In genomic region chr2:158285655-158286054, GRCm38 (mm10) we compare ENCODE assay signal across 27 mouse cellular contexts. TPM values are rescaled to one million over a fixed set of nuclear protein-coding genes. Genes with fewer than 3 reads are reported as not detected.
A peak's percentile ranks its signal among the peaks of the same experiment; 100 is the strongest.
DNase-seq lines count a peak whose midpoint lies in the region; ATAC-seq and TF ChIP-seq lines count a peak whose summit lies in the region.
"Had no signal": no experiment of that assay in that cellular context is flagged by ENCODE, and none has a peak within 500 bp of the region (broad histone marks: within the 10 kb centered on the region; RNA-seq: fewer than 3 reads in every experiment).

No protein-coding gene starts in this region.

- no peak overlapping the region for H3K9ac ChIP-seq in kidney, postnatal 0 days (ENCODE audit: low read depth, low read length)
- no peak overlapping the region for H3K9ac ChIP-seq in liver, embryonic 11.5 days (ENCODE audit: low read depth, low read length)
- H3K9ac ChIP-seq: heart, embryonic 12.5 days; hindbrain, embryonic 14.5 days; intestine, embryonic 15.5 days; liver, embryonic 14.5 days; midbrain, embryonic 13.5 days; neural tube, embryonic 15.5 days had no signal

- H3K27me3 ChIP-seq in kidney, postnatal 0 days (ENCODE audit: insufficient read depth, low read length), result no peaks in the 10 kb centered on the region
- H3K27me3 ChIP-seq in liver, embryonic 11.5 days (replicated peaks; ENCODE audit: control insufficient read depth, insufficient read depth, low read length), result no peaks in the 10 kb centered on the region
- H3K27me3 ChIP-seq: intestine, embryonic 15.5 days; midbrain, embryonic 13.5 days; neural tube, embryonic 15.5 days had no signal

- no peaks in the 10 kb centered on the region; the same call in 1 of the 2 replicates for H3K4me1 ChIP-seq in kidney, postnatal 0 days (replicated peaks; ENCODE audit: insufficient read depth, low read length)
- H3K4me1 ChIP-seq in liver, embryonic 11.5 days (replicated peaks; ENCODE audit: control insufficient read depth, insufficient read depth, low read length), result no peaks in the 10 kb centered on the region
- H3K4me1 ChIP-seq: intestine, embryonic 15.5 days; midbrain, embryonic 13.5 days had no signal

- no peak overlapping the region for H3K4me2 ChIP-seq in kidney, postnatal 0 days (ENCODE audit: low read length)
- no peak overlapping the region for H3K4me2 ChIP-seq in liver, embryonic 11.5 days
- H3K4me2 ChIP-seq: heart, embryonic 12.5 days; hindbrain, embryonic 14.5 days; intestine, embryonic 15.5 days; midbrain, embryonic 13.5 days; neural tube, embryonic 15.5 days had no signal

- no peak for ATAC-seq in kidney, postnatal 0 days (replicated peaks; ENCODE audit: low FRiP score, low read depth)
- 0 out of 2 replicates have a peak, but pooled peaks have one; percentile 15 for ATAC-seq in liver, embryonic 11.5 days (replicated peaks; ENCODE audit: low FRiP score)
- ATAC-seq: intestine, embryonic 15.5 days; midbrain, embryonic 13.5 days had no signal

- no peaks in the 10 kb centered on the region for H3K36me3 ChIP-seq in kidney, postnatal 0 days (ENCODE audit: insufficient read depth, low read length)
- H3K36me3 ChIP-seq in liver, embryonic 11.5 days (ENCODE audit: control insufficient read depth, insufficient read depth, low read length), result no peaks in the 10 kb centered on the region
- H3K36me3 ChIP-seq: embryonic facial prominence, embryonic 10.5 days; heart, embryonic 12.5 days; intestine, embryonic 15.5 days; midbrain, embryonic 13.5 days; neural tube, embryonic 15.5 days had no signal

- no peak overlapping the region for H3K27ac ChIP-seq in kidney, postnatal 0 days
- no peak overlapping the region for H3K27ac ChIP-seq in liver, embryonic 11.5 days (ENCODE audit: low read depth, low read length)
- H3K27ac ChIP-seq: embryonic facial prominence, embryonic 10.5 days; hindbrain, embryonic 14.5 days; intestine, embryonic 15.5 days; left cerebral cortex, adult 2 months; liver, embryonic 14.5 days; midbrain, embryonic 13.5 days; neural tube, embryonic 15.5 days had no signal

- no peak overlapping the region for H3K4me3 ChIP-seq in kidney, postnatal 0 days (replicated peaks; ENCODE audit: low read depth, low read length)
- H3K4me3 ChIP-seq in liver, embryonic 11.5 days (ENCODE audit: low read depth, low read length), result no peak overlapping the region
- H3K4me3 ChIP-seq: embryonic facial prominence, embryonic 10.5 days; heart, embryonic 12.5 days; intestine, embryonic 15.5 days; left cerebral cortex, adult 2 months; midbrain, embryonic 13.5 days; neural tube, embryonic 15.5 days had no signal

- no peak for TF ChIP-seq CTCF in kidney, postnatal 0 days (IDR thresholded peaks at IDR 0.05; ENCODE audit: low read depth)

- no peaks in the 10 kb centered on the region for H3K9me3 ChIP-seq in kidney, postnatal 0 days (replicated peaks; ENCODE audit: low read length)
- no peaks in the 10 kb centered on the region for H3K9me3 ChIP-seq in liver, embryonic 11.5 days (ENCODE audit: control insufficient read depth, low read length)
- H3K9me3 ChIP-seq: embryonic facial prominence, embryonic 10.5 days; heart, embryonic 12.5 days; intestine, embryonic 15.5 days; midbrain, embryonic 13.5 days; neural tube, embryonic 15.5 days had no signal

- WGBS in kidney, postnatal 0 days, result 47% methylated on average over 6 of the region's 6 CpGs
- WGBS in liver, embryonic 11.5 days, result 68% methylated on average over 6 of the region's 6 CpGs

- peak; percentile 28 for DNase-seq in kidney, postnatal 0 days (ENCODE audit: low spot score)
- no peak for DNase-seq in kidney, adult 18-20 months
- peak; percentile 16 to 21 for DNase-seq in right cerebral cortex, adult 2 months (ENCODE audit: low spot score in 2 of 2)
- DNase-seq in right cerebral cortex, postnatal 10 days (ENCODE audit: low spot score in 2 of 2), result no peak
- DNase-seq in liver, embryonic 11.5 days (ENCODE audit: low spot score), result no peak
- no peak for DNase-seq in gastrocnemius, postnatal 10 days
- DNase-seq in T-cell, adult 2 months (ENCODE audit: low spot score), result no peak
- DNase-seq: adrenal gland, postnatal 25 days; cerebellum, adult 2 months; left cerebral cortex, postnatal 4 days; lung, postnatal 10 days had no signal

RNA-seq across cellular contexts. Expression of gene Lbp, which starts 20.6 kb away (rescaled TPM):
- 32.1 and 34.6 TPM in 2 replicates for polyA plus RNA-seq in kidney, postnatal 0 days (2015; fragmentation: Nextera tagmentation; extraction: Ambion mirVana)
- polyA plus RNA-seq in liver, embryonic 11.5 days (2014; fragmentation: Nextera tagmentation; extraction: Ambion mirVana), result 12.9 and 13.7 TPM in 2 replicates
- 10 to 100 TPM; 10.8 to 11.1 TPM for total RNA-seq in gastrocnemius, postnatal 10 days (2021)

RNA-seq across cellular contexts. Expression of gene Bpi, which starts 27.8 kb away (rescaled TPM):
- 0.08 and 0.12 TPM in 2 replicates for polyA plus RNA-seq in kidney, postnatal 0 days (2015; fragmentation: Nextera tagmentation; extraction: Ambion mirVana)
- not detected in 2 replicates for polyA plus RNA-seq in liver, embryonic 11.5 days (2014; fragmentation: Nextera tagmentation; extraction: Ambion mirVana)
- total RNA-seq in gastrocnemius, postnatal 10 days (2021), result not detected
- total RNA-seq: adrenal gland, postnatal 25 days; common myeloid progenitor, adult 5-6 weeks; gastrocnemius, adult 18-20 months; heart, postnatal 25 days; left cerebral cortex, adult 2 months; left cerebral cortex, postnatal 4 days; megakaryocyte, adult 5-6 weeks had no signal
- polyA plus RNA-seq: cerebellum, adult 2 months; embryonic facial prominence, embryonic 10.5 days; forebrain, embryonic 11.5 days; heart, embryonic 12.5 days; hindbrain, embryonic 14.5 days; intestine, embryonic 15.5 days; large intestine, adult 2 months; liver, embryonic 14.5 days; midbrain, embryonic 13.5 days; neural tube, embryonic 15.5 days; stomach, embryonic 16.5 days; thymus, postnatal 0 days had no signal

RNA-seq across cellular contexts. Expression of gene D630003M21Rik, which starts 56.6 kb away (rescaled TPM):
- polyA plus RNA-seq in kidney, postnatal 0 days (2015; fragmentation: Nextera tagmentation; extraction: Ambion mirVana), result 4.0 and 4.7 TPM in 2 replicates
- polyA plus RNA-seq in liver, embryonic 11.5 days (2014; fragmentation: Nextera tagmentation; extraction: Ambion mirVana), result 0.53 and 0.81 TPM in 2 replicates
- 1 to 10 TPM; 4.2 to 4.7 TPM for total RNA-seq in gastrocnemius, postnatal 10 days (2021)
- total RNA-seq: common myeloid progenitor, adult 5-6 weeks; megakaryocyte, adult 5-6 weeks had no signal

Comparison
In these comparisons a context has a peak if more than half of its experiments do, and no peak if none do; other contexts are left out.
1. DNase-seq: peak in kidney, postnatal 0 days (single experiment) and right cerebral cortex, adult 2 months (2 of 2); none in kidney, adult 18-20 months (single experiment), right cerebral cortex, postnatal 10 days (0 of 2), liver, embryonic 11.5 days (single experiment), gastrocnemius, postnatal 10 days (single experiment) and T-cell, adult 2 months (single experiment).